Mouse (Mus musculus) liver (tissue): ENCODE measurements around the gene Ptpa.

Source experiments
- DNase-seq: peaks from one replicate; pipeline ENCODE4 v3.0.0-alpha.2; 2020; ENCODE audit warnings: mixed read lengths

Gene Ptpa

GRCm38 (mm10) chr2:30402843-30403242 is 13.0 kb upstream of the Ptpa start:
- no peak for DNase-seq

GRCm38 (mm10) chr2:30403870-30404269 is 12.0 kb upstream of the Ptpa start:
- no peak for DNase-seq

GRCm38 (mm10) chr2:30407221-30407620 is 8.6 kb upstream of the Ptpa start:
- no peak for DNase-seq

GRCm38 (mm10) chr2:30407778-30408177 is 8.1 kb upstream of the Ptpa start:
- no peak for DNase-seq

GRCm38 (mm10) chr2:30408452-30409100 is 7.3 kb upstream of the Ptpa start:
- no peak for DNase-seq

GRCm38 (mm10) chr2:30409454-30410176 is 6.2 kb upstream of the Ptpa start:
- DNase-seq, result no peak

- DNase-seq, result no peak
Measured at GRCm38 (mm10) chr2:30413038-30413973, 2.5 kb upstream of the Ptpa start.

GRCm38 (mm10) chr2:30414101-30414500 is 1.7 kb upstream of the Ptpa start:
- DNase-seq, result no peak

- no peak for DNase-seq
Measured at GRCm38 (mm10) chr2:30414681-30415080, 1.2 kb upstream of the Ptpa start.

- DNase-seq, result peak; percentile 98
Measured at GRCm38 (mm10) chr2:30415157-30415935, 493 bp upstream of the Ptpa start, which contains the start of gene Crat. TSS of gene Crat (minus strand) at chr2:30415813.

GRCm38 (mm10) chr2:30416649-30416965 is 768 bp downstream of the Ptpa start:
- DNase-seq, result no peak

- peak; percentile 68 for DNase-seq
Measured at GRCm38 (mm10) chr2:30417154-30417553, 1.3 kb downstream of the Ptpa start.

GRCm38 (mm10) chr2:30417595-30418165 is 1.8 kb downstream of the Ptpa start:
- DNase-seq, result peak; percentile 71

- no peak for DNase-seq
Measured at GRCm38 (mm10) chr2:30418259-30418658, 2.4 kb downstream of the Ptpa start.

GRCm38 (mm10) chr2:30419112-30419511 is 3.3 kb downstream of the Ptpa start:
- DNase-seq, result peak; percentile 37

GRCm38 (mm10) chr2:30421432-30421831 is 5.6 kb downstream of the Ptpa start:
- no peak for DNase-seq

GRCm38 (mm10) chr2:30429156-30429555 is 13.3 kb downstream of the Ptpa start:
- no peak for DNase-seq

GRCm38 (mm10) chr2:30435326-30436155 is 19.7 kb downstream of the Ptpa start:
- DNase-seq, result peak; percentile 72

- no peak for DNase-seq
Measured at GRCm38 (mm10) chr2:30436156-30436545, 20.3 kb downstream of the Ptpa start.

- DNase-seq, result no peak
Measured at GRCm38 (mm10) chr2:30436809-30437208, 21.0 kb downstream of the Ptpa start.

GRCm38 (mm10) chr2:30437791-30438190 is 22.0 kb downstream of the Ptpa start:
- no peak for DNase-seq
